Mouse (Mus musculus) gastrocnemius, postnatal 14 days (tissue): Measurements from ENCODE around the gene Krtap29-1. TPM values are rescaled to one million over a fixed set of nuclear protein-coding genes. Genes with fewer than 3 reads are reported as not detected.

Experiments
- DNase-seq: peaks from one replicate; pipeline ENCODE4 v3.0.0; 2021; ENCODE audit warnings: mixed read lengths
- intact Hi-C: fragments of 180-260 bp; cut with DNase I; formaldehyde crosslinking; loops from one replicate; pipeline ENCODE4 v1.15.1; 2025; ENCODE audit warnings: low total_unique reads
- total RNA-seq, 2 experiments: library from RNA; stranded (reverse); gene quantifications; 2 replicates each; pipeline ENCODE4 v1.2.3; 2021

Gene Krtap29-1
- total RNA-seq, 2 experiments from 2014 or later: not detected

GRCm38 (mm10) chr11:99965961-99966360, 12.9 kb downstream of the Krtap29-1 start:
- intact Hi-C loops: no loop called here
- no peak for DNase-seq

GRCm38 (mm10) chr11:99964213-99964612, 14.6 kb downstream of the Krtap29-1 start:
- no peak for DNase-seq
- intact Hi-C loops: no loop called here

DNA sequence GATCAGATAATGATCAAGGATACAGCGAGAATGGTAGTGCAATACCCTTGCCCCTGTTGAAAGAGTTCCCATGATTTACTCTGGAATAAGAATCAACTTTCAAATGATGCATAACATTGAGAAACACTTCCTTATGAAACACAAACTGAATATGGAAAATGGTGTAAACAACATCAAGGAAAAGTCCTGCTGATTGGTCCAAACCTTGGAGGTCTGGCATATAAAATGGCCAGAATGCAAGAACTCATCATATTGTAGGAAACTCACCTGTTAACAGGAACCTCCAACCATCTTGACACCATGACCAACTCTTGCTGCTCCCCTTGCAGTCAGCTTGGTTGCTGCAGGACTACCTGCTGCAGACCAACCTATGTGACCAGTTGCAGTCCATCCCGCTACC, 30.7 kb downstream of the Krtap29-1 start, which contains the start of gene Krtap9-5:
Gene Krtap9-5, plus strand, starts transcription at position 301 of the 400 bp plus-strand sequence.
- DNase-seq: no peak
- intact Hi-C loops: no loop called here

DNA sequence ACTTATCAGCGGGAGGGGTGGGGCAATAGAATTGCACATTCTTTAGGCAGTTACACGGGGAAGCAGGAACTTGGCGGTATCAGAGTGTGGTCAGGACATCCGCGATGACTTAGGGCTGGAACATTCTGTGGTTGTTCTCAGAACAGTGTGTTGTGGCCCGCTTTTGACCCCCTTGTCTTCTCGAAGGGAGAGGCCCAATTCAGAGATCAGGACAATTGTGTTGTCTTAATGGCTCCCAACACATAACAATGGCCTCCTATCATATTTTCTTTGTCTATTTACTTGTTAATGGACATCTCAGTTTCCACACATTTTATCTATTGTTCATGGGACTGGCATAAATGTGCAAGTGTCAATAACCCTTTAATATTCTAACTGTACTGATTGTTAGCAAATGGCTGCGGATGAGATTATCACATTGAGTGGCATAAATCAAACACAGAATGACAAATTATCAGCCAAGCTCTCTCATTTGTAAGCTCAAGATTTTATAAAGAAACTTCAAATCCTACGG, 41.0 kb downstream of the Krtap29-1 start:
- DNase-seq: no peak
- intact Hi-C loops: no loop called here

GRCm38 (mm10) chr11:99935991-99936390, 42.9 kb downstream of the Krtap29-1 start, which contains the start of gene Krtap31-2:
Krtap31-2 (plus strand) TSS chr11:99936291.
- DNase-seq: no peak

More at GRCm38 (mm10) chr11:99935991-99936390, 42.9 kb downstream of the Krtap29-1 start, which contains the start of gene Krtap31-2:
- intact Hi-C loops: no loop called here

Other genes starting within 250 kb of the Krtap29-1 start
- gene Gm14180, start 244.8 kb downstream of the Krtap29-1 start, total RNA-seq: not detected
- not detected for gene Gm11595, start 206.1 kb downstream of the Krtap29-1 start, total RNA-seq
- gene Krtap4-8, start 198.3 kb downstream of the Krtap29-1 start, total RNA-seq: not detected
- not detected for gene Krtap4-9, start 193.9 kb downstream of the Krtap29-1 start, total RNA-seq
- gene Gm11596, start 185.6 kb downstream of the Krtap29-1 start, total RNA-seq: not detected
- not detected for gene Gm11569, start 180.1 kb downstream of the Krtap29-1 start, total RNA-seq
- not detected for gene Gm11554, start 174.6 kb downstream of the Krtap29-1 start, total RNA-seq
- gene Krtap4-13, start 169.2 kb downstream of the Krtap29-1 start, total RNA-seq: not detected
- not detected for gene Gm11564, start 163.4 kb downstream of the Krtap29-1 start, total RNA-seq
- not detected for gene 2300003K06Rik, start 141.0 kb downstream of the Krtap29-1 start, total RNA-seq
- gene Krtap4-16, start 127.4 kb downstream of the Krtap29-1 start, total RNA-seq: not detected
- not detected for gene Gm11568, start 121.1 kb downstream of the Krtap29-1 start, total RNA-seq
- gene Gm11559, start 114.6 kb downstream of the Krtap29-1 start, total RNA-seq: not detected
- gene Krtap9-1, start 105.7 kb downstream of the Krtap29-1 start, total RNA-seq: not detected
- gene Gm11567, start 99.9 kb downstream of the Krtap29-1 start, total RNA-seq: not detected
- gene Krtap31-1, start 71.1 kb downstream of the Krtap29-1 start, total RNA-seq: not detected
- not detected for gene Gm11565, start 64.3 kb downstream of the Krtap29-1 start, total RNA-seq
- gene Krtap31-2, start 42.8 kb downstream of the Krtap29-1 start, total RNA-seq: not detected
- gene Krtap9-5, start 30.6 kb downstream of the Krtap29-1 start, total RNA-seq: not detected
- gene Krtap16-1, start 7.5 kb upstream of the Krtap29-1 start, total RNA-seq: not detected
- gene Krtap17-1, start 14.9 kb upstream of the Krtap29-1 start, total RNA-seq: not detected
- gene Krt33a, start 37.2 kb upstream of the Krtap29-1 start, total RNA-seq: under 1 TPM in 1 of 2 experiments, not detected in 1; 0.16 TPM
- under 1 TPM in 1 of 2 experiments, not detected in 1; 0.31 TPM for gene Krt33b, start 50.8 kb upstream of the Krtap29-1 start, total RNA-seq
- gene Krt34, start 62.5 kb upstream of the Krtap29-1 start, total RNA-seq: not detected
- not detected for gene Krt31, start 71.5 kb upstream of the Krtap29-1 start, total RNA-seq
- gene Krt32, start 109.2 kb upstream of the Krtap29-1 start, total RNA-seq: not detected
- not detected for gene Krt35, start 117.2 kb upstream of the Krtap29-1 start, total RNA-seq
- gene Krt36, start 126.6 kb upstream of the Krtap29-1 start, total RNA-seq: not detected
- gene Krt13, start 142.5 kb upstream of the Krtap29-1 start, total RNA-seq: not detected
- not detected for gene Krt15, start 156.9 kb upstream of the Krtap29-1 start, total RNA-seq
- gene Krt19, start 169.6 kb upstream of the Krtap29-1 start, total RNA-seq: under 1 TPM; 0.38 to 0.51 TPM
- gene Krt9, start 214.2 kb upstream of the Krtap29-1 start, total RNA-seq: not detected
- not detected for gene Krt14, start 228.5 kb upstream of the Krtap29-1 start, total RNA-seq